Mouse (Mus musculus) heart, postnatal 36 days (tissue): ENCODE measurements around the gene Itgb5. TPM values are rescaled to one million over a fixed set of nuclear protein-coding genes. Genes with fewer than 3 reads are reported as not detected.

Source experiments
- DNase-seq, 2 experiments: peaks; one replicate each; pipeline ENCODE4 v3.0.0; 2021 to 2022
- intact Hi-C: fragments of 180-260 bp; cut with DNase I; formaldehyde crosslinking; loops from one replicate; pipeline ENCODE4 v1.15.1; 2025
- total RNA-seq, 2 experiments: library from RNA; stranded (reverse); gene quantifications; 2 replicates each; pipeline ENCODE4 v1.2.3; 2021

Gene Itgb5
- total RNA-seq, 2 experiments from 2014 or later, result 87.2 to 94.3 TPM

DNA sequence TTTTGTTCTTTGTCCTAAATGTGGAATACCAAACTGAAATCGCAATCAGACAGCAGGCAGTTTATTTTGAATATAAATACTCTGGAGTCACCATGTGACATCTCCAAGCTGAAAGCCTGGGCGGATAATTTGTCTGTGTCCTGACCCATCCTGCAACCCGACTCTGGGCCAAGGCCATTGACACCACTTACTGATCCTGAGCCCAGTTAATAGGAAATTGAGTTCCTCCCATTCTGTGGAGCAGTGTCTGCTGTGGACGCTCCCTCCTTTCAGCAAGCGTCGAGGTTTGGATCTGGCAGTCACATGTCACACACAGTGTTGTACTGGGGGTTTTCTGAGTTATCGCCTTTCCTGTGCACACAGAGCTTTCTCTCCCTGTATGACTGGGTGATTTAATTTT, 66.2 kb downstream of the Itgb5 start:
- intact Hi-C loops, result no loop called here

DNA sequence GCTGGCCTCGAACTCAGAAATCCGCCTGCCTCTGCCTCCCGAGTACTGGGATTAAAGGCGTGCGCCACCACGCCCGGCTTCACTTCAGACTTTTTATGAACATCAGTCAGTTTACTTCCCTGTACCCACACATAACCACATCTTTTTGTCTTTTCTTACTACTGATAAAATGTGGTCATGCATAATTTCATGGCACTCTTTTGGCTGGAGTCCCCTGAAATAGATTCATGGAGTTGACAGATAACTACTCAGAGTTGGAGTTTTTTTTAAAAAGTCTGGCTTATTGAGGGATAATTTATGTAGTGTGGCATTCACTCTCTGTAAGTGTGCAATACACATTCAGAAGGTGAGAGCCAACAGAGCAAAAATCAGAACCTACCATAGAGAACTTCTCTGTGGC, 67.3 kb downstream of the Itgb5 start:
- intact Hi-C loops, result no loop called here
- no peak for DNase-seq

More for the DNA sequence above, 66.2 kb downstream of the Itgb5 start:
- no peak for DNase-seq

GRCm38 (mm10) chr16:33903664-33904441, 74.4 kb downstream of the Itgb5 start:
- intact Hi-C loops, result no loop called here
- no peak for DNase-seq

- DNase-seq, result no peak
- intact Hi-C loops, result no loop called here
Measured at GRCm38 (mm10) chr16:33904553-33904952, 75.1 kb downstream of the Itgb5 start.

DNA sequence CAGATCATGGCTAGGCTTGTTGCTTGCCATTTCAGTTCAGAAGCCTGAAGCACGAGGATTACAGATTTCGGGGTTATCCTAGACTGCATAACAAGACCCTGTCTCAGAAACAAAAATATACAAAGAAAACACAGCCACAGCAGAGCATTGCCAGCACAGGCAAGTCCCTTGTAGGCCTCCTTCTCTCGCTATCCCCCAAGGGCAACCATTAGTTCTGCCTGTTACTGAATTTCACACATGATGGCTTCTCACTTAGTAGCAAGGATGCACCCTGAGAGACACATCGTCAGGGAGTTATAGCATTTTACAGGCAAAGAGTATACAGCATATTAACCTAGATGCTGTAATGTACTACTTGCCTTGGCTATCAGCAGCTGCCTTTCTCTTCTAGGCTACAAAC, 78.8 kb downstream of the Itgb5 start:
- intact Hi-C loops, result no loop called here
- no peak for DNase-seq

- intact Hi-C loops, result no loop called here
- DNase-seq, result no peak
Measured at GRCm38 (mm10) chr16:33914997-33915396, 85.5 kb downstream of the Itgb5 start.

DNA sequence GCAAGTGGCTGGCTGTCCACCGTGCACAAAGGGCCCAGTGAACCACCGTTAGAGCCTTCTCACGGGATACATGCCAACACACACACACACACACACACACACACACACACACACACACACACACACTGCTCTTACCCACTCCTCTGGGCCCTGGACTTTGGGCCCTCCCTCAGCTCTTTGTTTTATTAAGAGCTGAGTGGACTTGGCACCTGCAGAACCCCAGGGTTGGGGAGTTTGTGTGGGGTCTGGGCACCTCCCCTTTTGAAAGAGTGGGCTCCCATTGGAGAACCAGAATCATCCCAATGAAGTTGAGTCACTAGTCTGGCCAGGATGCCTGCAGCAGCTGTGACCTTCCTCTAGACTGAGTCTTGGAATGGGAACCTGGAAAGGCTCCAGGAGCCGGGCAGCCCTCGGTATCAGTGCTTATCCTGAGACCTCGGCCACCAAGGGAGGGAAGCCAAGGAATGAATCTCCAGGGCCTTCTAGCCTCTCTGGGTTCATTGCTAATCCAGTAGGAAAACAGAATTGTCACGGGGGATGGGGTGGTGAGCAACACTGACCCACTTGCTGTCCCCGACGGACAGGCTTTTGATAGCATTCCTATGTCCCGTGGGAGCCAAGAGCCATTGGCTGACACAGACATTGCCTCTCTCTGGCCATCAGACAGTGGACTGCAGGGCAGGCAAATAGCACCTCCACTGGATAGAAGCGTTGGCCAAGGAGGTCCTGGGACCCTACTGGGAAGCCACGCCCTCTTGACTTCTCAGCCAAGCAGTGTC, 87.2 kb downstream of the Itgb5 start:
- intact Hi-C loops, result loop anchor here (2.0 kb wide), 1 partner anchor 26 kb away; no protein-coding TSS in a partner anchor
- peak; percentile 78 to 79 for DNase-seq

- peak in 1 of 2 experiments; percentile 51 for DNase-seq
- intact Hi-C loops, result loop anchor here (2.0 kb wide), 1 partner anchor 25 kb away; no protein-coding TSS in a partner anchor
Measured at GRCm38 (mm10) chr16:33917390-33917789, 87.9 kb downstream of the Itgb5 start.

DNA sequence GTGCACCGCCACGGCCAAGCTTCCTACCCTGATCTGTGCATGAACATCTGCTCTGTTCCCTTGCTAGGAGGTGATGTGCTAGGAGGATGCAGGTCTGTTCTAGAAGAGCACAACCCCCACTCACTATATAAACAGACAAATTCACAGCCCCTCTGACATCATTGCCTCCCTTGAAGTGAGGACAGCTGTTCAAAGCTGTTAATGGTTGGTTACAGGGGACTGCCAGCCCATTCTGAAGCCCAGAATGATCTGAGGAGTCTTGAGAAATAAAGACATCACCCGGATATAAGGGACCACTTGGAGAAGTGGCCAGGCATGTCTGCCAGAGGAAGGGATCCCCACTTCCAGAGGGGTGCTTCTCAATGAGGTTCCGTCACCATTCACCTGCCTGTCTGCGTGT, 88.5 kb downstream of the Itgb5 start:
- no peak for DNase-seq
- intact Hi-C loops, result loop anchor here (2.0 kb wide), 1 partner anchor 25 kb away; no protein-coding TSS in a partner anchor

DNA sequence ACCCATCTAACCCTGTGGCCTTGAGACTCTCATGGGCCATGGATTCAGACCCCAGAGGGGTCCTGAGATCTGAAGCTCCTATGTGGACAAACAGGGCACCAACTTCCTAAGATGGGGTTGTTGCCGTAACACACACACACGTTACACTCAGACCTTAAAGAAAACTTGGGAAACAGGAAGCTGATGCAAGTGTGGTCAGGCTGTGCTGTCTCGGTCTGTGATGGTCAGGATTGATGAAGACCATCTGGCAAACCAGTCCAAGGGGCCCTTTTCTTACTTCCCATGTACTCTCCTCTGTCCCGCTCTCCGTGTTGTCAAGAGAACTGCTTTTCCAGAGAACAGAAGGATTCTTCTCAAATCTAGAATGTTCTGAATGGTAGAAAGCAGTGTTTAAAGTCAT, 92.0 kb downstream of the Itgb5 start:
- intact Hi-C loops, result no loop called here
- DNase-seq, result no peak

DNA sequence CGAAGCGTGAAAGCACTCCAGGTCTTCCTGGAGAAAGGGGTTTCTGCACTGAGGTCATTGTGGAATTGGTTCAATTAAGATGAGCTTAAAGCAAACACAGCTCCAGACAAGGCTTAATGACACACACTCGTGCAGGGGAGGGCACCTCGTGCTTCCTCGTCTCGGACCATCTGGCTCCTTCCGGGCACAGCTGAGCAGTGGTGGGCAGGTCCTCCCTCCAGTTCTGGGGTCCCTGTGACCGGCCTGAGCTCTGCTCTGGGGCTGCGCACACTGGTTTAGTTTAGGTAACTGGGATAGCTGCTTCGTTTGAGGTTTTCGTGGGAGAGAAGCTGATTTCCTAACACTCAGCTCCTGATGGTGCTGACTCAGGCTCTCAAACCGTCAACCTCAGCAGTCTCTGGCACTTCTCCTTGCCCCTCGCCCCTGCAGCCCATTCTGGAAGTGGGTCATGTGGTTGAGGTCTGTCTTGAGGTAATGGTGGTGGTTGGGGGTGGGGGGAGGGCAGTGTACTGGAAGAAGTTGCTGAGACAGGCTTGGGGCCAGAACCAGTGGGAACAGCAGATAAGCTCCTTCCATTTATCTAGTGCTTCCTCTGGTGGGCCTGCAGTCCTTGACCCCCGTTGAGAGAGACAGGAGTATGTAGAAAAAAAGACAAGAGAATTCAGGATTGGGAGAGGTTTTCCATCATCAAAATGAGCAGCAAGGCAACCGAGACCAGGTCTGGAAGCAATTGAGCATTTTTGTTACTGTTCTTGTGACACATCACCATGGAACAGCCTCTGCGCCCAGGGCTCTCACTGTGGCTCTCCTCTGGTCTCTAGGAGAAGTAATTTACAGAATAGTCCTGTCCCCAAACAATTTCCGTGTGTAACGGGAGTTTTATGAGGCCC, 92.9 kb downstream of the Itgb5 start:
- intact Hi-C loops, result no loop called here
- DNase-seq, result no peak

GRCm38 (mm10) chr16:33923001-33923316, 93.5 kb downstream of the Itgb5 start:
- no peak for DNase-seq
- intact Hi-C loops, result no loop called here

DNA sequence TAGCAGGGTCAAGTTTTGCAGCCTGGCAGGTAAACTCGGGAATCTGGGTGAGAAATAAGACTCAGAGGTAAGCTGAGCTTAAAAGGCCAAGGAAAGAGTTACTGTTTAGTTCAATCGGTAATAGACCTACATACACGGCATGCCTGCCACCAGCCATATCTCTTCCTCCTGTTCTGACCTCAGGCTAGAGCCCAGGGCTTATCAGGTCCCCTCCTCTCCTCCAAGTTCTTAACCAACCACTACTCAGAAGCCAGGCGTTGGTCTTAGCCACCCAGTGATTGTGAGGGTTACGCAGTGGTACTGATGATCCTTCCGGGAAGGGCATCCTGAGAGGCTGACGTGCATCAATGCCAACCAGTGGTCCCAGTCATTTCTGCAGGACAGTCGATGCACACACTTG, 94.3 kb downstream of the Itgb5 start:
- no peak for DNase-seq
- intact Hi-C loops, result no loop called here

DNA sequence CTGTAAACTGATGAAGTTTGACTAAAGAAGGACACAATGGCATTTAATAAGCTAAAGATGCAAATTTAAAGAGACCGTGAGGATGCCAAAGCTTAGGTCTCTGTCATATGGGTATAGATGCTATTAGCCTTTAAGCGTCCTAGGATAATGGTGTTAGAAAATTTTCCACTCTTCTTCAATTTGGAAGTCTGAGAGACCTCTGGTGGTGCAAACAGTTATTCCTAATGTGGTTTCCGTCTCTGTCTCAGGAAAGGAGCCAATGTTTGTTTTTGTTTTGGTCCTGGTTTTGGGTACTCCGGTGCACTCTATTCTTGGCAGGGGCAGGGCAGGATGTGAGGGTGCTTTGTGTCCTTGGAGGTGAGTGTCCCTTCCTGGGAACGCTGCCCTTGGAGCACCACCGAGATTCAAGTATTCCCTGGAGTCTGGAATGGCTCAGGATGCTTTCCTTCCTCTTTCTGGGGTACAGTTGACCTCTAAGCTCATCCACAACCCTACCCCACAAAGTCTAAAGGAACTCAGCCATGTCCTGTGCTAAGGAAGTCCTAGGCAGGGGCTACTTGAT, 97.9 kb downstream of the Itgb5 start:
- intact Hi-C loops, result no loop called here
- no peak for DNase-seq

DNA sequence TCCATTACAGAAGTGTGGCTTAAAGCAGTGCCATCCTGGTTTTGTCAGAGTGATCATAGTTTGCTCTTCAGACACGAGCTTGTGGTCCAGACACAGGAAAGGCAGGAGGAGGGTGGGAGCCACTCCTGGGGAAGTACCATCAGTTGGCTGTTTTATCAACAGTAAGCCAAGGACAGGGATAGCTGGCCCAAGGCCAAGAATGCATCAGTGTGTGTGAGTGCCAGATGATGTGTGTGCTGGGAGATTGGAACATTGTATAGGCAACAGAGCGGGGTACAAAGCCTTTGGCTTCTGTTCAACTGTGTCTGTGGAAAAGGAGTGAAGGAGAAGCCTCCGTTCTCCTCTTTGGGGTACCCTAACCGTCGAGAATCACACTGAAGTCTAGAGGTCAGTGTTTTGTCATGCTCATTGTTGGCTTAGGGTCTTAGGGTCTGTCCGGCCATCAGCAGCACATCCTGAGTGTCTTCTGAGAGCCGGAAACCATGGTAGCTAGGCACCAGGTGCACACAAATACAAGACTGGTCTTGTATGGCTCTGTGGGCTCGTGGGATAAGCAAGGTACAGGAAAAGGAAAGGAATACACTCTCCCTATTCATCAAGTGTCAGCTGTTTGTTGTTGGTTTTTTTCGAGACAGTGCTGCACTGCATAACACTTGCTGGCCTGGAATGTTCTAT, 99.5 kb downstream of the Itgb5 start:
- no peak for DNase-seq
- intact Hi-C loops, result no loop called here

GRCm38 (mm10) chr16:33930785-33931184, 101.3 kb downstream of the Itgb5 start:
- intact Hi-C loops, result no loop called here
- DNase-seq, result peak; percentile 35 to 54

DNA sequence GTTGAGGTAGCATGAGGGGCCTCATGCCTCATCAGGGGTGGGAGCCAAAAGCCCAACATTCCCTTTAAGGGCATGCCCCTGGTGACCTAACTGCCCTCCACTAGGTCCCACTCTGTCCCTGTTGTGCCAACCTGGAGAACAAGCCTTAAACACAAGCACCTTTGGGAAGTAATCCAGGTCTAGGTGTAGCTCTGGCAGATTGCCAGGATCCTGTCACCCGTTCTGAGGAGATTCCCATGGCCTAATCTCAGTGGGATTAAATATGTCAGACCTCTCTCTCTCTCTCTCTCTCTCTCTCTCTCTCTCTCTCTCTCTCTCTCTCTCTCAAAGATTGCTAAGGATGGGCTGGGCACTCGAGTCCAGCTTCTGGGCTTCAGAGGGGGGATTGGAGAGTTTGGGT, 102.2 kb downstream of the Itgb5 start:
- no peak for DNase-seq
- intact Hi-C loops, result no loop called here

GRCm38 (mm10) chr16:33932126-33932525, 102.7 kb downstream of the Itgb5 start:
- intact Hi-C loops, result no loop called here
- DNase-seq, result peak in 1 of 2 experiments; percentile 54

DNA sequence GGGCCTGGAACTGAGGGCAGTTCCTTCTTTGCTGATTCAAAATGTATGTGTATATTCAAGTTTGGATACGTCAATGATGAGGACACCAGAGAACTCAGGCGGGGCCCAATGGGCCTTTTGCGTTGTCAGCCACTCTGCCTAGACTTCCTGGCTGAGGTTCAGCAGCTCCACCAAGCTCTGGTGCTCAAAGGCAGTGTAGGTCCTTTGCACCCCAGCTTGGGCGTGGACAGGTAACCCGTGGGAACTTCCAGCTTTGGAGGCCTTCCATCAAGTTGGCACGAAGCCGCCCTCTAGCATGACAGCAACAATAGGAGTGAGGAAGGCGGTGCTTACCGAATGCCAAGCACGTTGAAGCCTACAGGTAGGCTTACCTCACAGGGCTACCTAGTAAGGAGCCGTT, 103.9 kb downstream of the Itgb5 start:
- DNase-seq, result no peak
- intact Hi-C loops, result no loop called here
